Comparison of ENCODE assay signal across 9 mouse cellular contexts in genomic region chr15:102670281-102670680, GRCm38 (mm10). TPM values are rescaled to one million over a fixed set of nuclear protein-coding genes. Genes with fewer than 3 reads are reported as not detected.
DNase-seq lines count a peak whose midpoint lies in the region; ATAC-seq and TF ChIP-seq lines count a peak whose summit lies in the region.
"Had no signal": no experiment of that assay in that cellular context is flagged by ENCODE, and none has a peak within 500 bp of the region (broad histone marks: within the 10 kb centered on the region; RNA-seq: fewer than 3 reads in every experiment).

No protein-coding gene starts in this region.

- no peak for TF ChIP-seq EP300 in CH12.LX (IDR thresholded peaks at IDR 0.05; ENCODE audit: low read length)

- dilution Hi-C loops in CH12.LX (cut with MboI; ENCODE audit: extremely low pct_ligation_motif_present, extremely low pct_unique_long_range_greater_than_20kb, low sequenced_read_pairs) = no loop called here

- TF ChIP-seq RAD21 in CH12.LX (IDR thresholded peaks at IDR 0.05; ENCODE audit: low read depth, low read length) = no peak

- H3K4me1 ChIP-seq in erythroblast, embryonic 14.5 days (ENCODE audit: control insufficient read depth) = peaks cover 46% of the 10 kb centered on the region
- H3K4me1 ChIP-seq in CH12.LX (ENCODE audit: control insufficient read depth in 1 of 2, insufficient read depth in 2 of 2) = peaks cover 8 to 50% of the 10 kb centered on the region in 2 experiments
- H3K4me1 ChIP-seq in embryonic facial prominence, embryonic 12.5 days = peaks cover 22% of the 10 kb centered on the region
- peaks cover 12% of the 10 kb centered on the region; the same call in 1 of the 2 replicates for H3K4me1 ChIP-seq in intestine, embryonic 15.5 days (replicated peaks)
- peaks cover 34% of the 10 kb centered on the region for H3K4me1 ChIP-seq in midbrain, embryonic 12.5 days

- peak overlapping the region; percentile 99 for H3K9ac ChIP-seq in CH12.LX (ENCODE audit: insufficient read depth, low read depth)
- peak overlapping the region; percentile 81 for H3K9ac ChIP-seq in embryonic facial prominence, embryonic 12.5 days
- peak overlapping the region; percentile 97 for H3K9ac ChIP-seq in intestine, embryonic 15.5 days
- H3K9ac ChIP-seq in midbrain, embryonic 12.5 days (replicated peaks) = peak overlapping the region; percentile 98

- peak overlapping the region; percentile 84 for H3K4me2 ChIP-seq in CH12.LX (ENCODE audit: insufficient read depth, low read depth, poor library complexity, severe bottlenecking)
- peak overlapping the region; percentile 76 for H3K4me2 ChIP-seq in embryonic facial prominence, embryonic 12.5 days (replicated peaks)
- peak overlapping the region; percentile 53 for H3K4me2 ChIP-seq in intestine, embryonic 15.5 days (replicated peaks)
- H3K4me2 ChIP-seq in midbrain, embryonic 12.5 days (replicated peaks) = peak overlapping the region; percentile 75

- no peak for TF ChIP-seq CTCF in CH12.LX (conservative IDR thresholded peaks at IDR 0.05 in 1 of 2, IDR thresholded peaks at IDR 0.05 in 1 of 2; ENCODE audit: low read depth in 2 of 2, low read length in 2 of 2)

- peak overlapping the region; percentile 73 for H3K4me3 ChIP-seq in erythroblast, embryonic 14.5 days (replicated peaks)
- peak overlapping the region; percentile 73 to 98 (median 81) for H3K4me3 ChIP-seq in CH12.LX (replicated peaks in 1 of 3; ENCODE audit: low read depth in 2 of 3, low read length in 2 of 3, poor library complexity in 1 of 3)
- peak overlapping the region; percentile 60 for H3K4me3 ChIP-seq in embryonic facial prominence, embryonic 12.5 days
- peak overlapping the region; percentile 82 for H3K4me3 ChIP-seq in intestine, embryonic 15.5 days (replicated peaks)
- H3K4me3 ChIP-seq in midbrain, embryonic 12.5 days = peak overlapping the region; percentile 79

- in situ Hi-C loops in CH12.LX (cut with MboI; ENCODE audit: low pct_ligation_motif_present, low pct_unique_long_range_greater_than_20kb, low sequenced_read_pairs) = no loop called here

- WGBS in embryonic facial prominence, embryonic 12.5 days = 12% methylated on average over 6 of the region's 6 CpGs
- 7% methylated on average over 6 of the region's 6 CpGs for WGBS in intestine, embryonic 15.5 days
- WGBS in midbrain, embryonic 12.5 days = 16% methylated on average over 6 of the region's 6 CpGs

- peak overlapping the region; percentile 84; the same call in 1 of the 2 replicates for H3K27ac ChIP-seq in CH12.LX (ENCODE audit: insufficient read depth, low read depth)
- peak overlapping the region; percentile 100 for H3K27ac ChIP-seq in embryonic facial prominence, embryonic 12.5 days
- H3K27ac ChIP-seq in intestine, embryonic 15.5 days = peak overlapping the region; percentile 95
- peak overlapping the region; percentile 98 for H3K27ac ChIP-seq in midbrain, embryonic 12.5 days (replicated peaks)

- ATAC-seq in erythroblast, adult 5-6 weeks (replicated peaks; ENCODE audit: low FRiP score, poor library complexity, severe bottlenecking) = no peak
- ATAC-seq in embryonic facial prominence, embryonic 12.5 days (ENCODE audit: insufficient number of reproducible peaks, insufficient read depth, low FRiP score, low TSS enrichment) = no peak
- ATAC-seq in intestine, embryonic 15.5 days = no peak
- ATAC-seq in midbrain, embryonic 12.5 days (ENCODE audit: low FRiP score, low read depth) = no peak
- no peak for ATAC-seq in frontal cortex, adult (ENCODE audit: low TSS enrichment)

- H3K36me3 ChIP-seq in erythroblast, embryonic 14.5 days (ENCODE audit: control insufficient read depth) = peaks cover 42% of the 10 kb centered on the region
- peaks cover 29 to 43% of the 10 kb centered on the region in 2 experiments for H3K36me3 ChIP-seq in CH12.LX (replicated peaks in 1 of 2; ENCODE audit: control insufficient read depth in 1 of 2, insufficient read depth in 1 of 2, low read length in 1 of 2)
- peaks cover 24% of the 10 kb centered on the region for H3K36me3 ChIP-seq in embryonic facial prominence, embryonic 12.5 days
- H3K36me3 ChIP-seq in intestine, embryonic 15.5 days = peaks cover 7% of the 10 kb centered on the region; the same call in 1 of the 2 replicates
- peaks cover 33% of the 10 kb centered on the region for H3K36me3 ChIP-seq in midbrain, embryonic 12.5 days

- TF ChIP-seq POLR2A in CH12.LX (IDR thresholded peaks at IDR 0.05; ENCODE audit: low read depth, low read length) = no peak

- H3K9me3 ChIP-seq in erythroblast, embryonic 14.5 days (ENCODE audit: control insufficient read depth, low read length) = no peaks in the 10 kb centered on the region
- H3K9me3 ChIP-seq in CH12.LX (replicated peaks; ENCODE audit: low read length) = peaks cover 5% of the 10 kb centered on the region
- H3K9me3 ChIP-seq in embryonic facial prominence, embryonic 12.5 days = no peaks in the 10 kb centered on the region
- H3K9me3 ChIP-seq in intestine, embryonic 15.5 days = no peaks in the 10 kb centered on the region
- H3K9me3 ChIP-seq in midbrain, embryonic 12.5 days = no peaks in the 10 kb centered on the region

- peaks cover 46% of the 10 kb centered on the region for H3K27me3 ChIP-seq in erythroblast, embryonic 14.5 days (ENCODE audit: control insufficient read depth)
- H3K27me3 ChIP-seq in CH12.LX (replicated peaks) = no peaks in the 10 kb centered on the region
- no peaks in the 10 kb centered on the region for H3K27me3 ChIP-seq in embryonic facial prominence, embryonic 12.5 days
- no peaks in the 10 kb centered on the region for H3K27me3 ChIP-seq in intestine, embryonic 15.5 days (replicated peaks)
- H3K27me3 ChIP-seq in midbrain, embryonic 12.5 days = no peaks in the 10 kb centered on the region

- DNase-seq in CH12.LX (ENCODE audit: extremely low read depth) = peak; percentile 52
- DNase-seq in adrenal gland, adult 2 months = no peak

- H3K79me2 ChIP-seq in CH12.LX (replicated peaks; ENCODE audit: control insufficient read depth, extremely low read depth, insufficient read depth, poor library complexity, severe bottlenecking) = peaks cover 26% of the 10 kb centered on the region

TF ChIP-seq in CH12.LX, 34 proteins besides CTCF, POLR2A, EP300 and RAD21 (continues in another document):
- no peak for TF ChIP-seq GABPA (IDR thresholded peaks at IDR 0.05; ENCODE audit: insufficient replicate concordance, low read depth, low read length)
- no peak for TF ChIP-seq IRF4 (IDR thresholded peaks at IDR 0.05; ENCODE audit: low read depth, low read length)

RNA-seq across cellular contexts. Expression of gene Atp5g2, which starts 1.9 kb away (rescaled TPM):
- 1.2 and 2.9 TPM in 2 replicates for polyA plus RNA-seq in erythroblast, embryonic 14.5 days (2012)
- total RNA-seq in erythroblast, adult 5-6 weeks (2015; ENCODE audit: low replicate concordance) = 22.6 and 29.2 TPM in 2 replicates
- 9.0 and 15.5 TPM in 2 replicates for total RNA-seq in erythroblast, adult 5-6 weeks (2017; ENCODE audit: low replicate concordance)
- total RNA-seq in CH12.LX (2012; rRNA removed) = 571 and 589 TPM in 2 replicates
- total RNA-seq in CH12.LX (2014; rRNA removed) = 281 and 297 TPM in 2 replicates
- polyA plus RNA-seq in CH12.LX (2012; ENCODE audit: insufficient read length, low read depth) = 33.9 and 35.0 TPM in 2 replicates
- 61.0 and 68.1 TPM in 2 replicates for polyA plus RNA-seq in embryonic facial prominence, embryonic 12.5 days (2016; fragmentation: Nextera tagmentation; extraction: Ambion mirVana)
- 68.2 and 73.2 TPM in 2 replicates for polyA plus RNA-seq in intestine, embryonic 15.5 days (2015; fragmentation: Nextera tagmentation; extraction: Ambion mirVana)
- 55.9 and 67.0 TPM in 2 replicates for polyA plus RNA-seq in midbrain, embryonic 12.5 days (2016; fragmentation: Nextera tagmentation; extraction: Ambion mirVana)
- total RNA-seq in adrenal gland, adult 2 months (2021) = 10 to 100 TPM; 19.5 to 24.2 TPM
- polyA plus RNA-seq in adrenal gland, adult 2 months (2012; rRNA removed) = 415 and 492 TPM in 2 replicates

RNA-seq across cellular contexts. Expression of gene Atf7, which starts 45.0 kb away (rescaled TPM):
- 0.72 and 1.1 TPM in 2 replicates for polyA plus RNA-seq in erythroblast, embryonic 14.5 days (2012)
- 43.9 and 44.4 TPM in 2 replicates for total RNA-seq in erythroblast, adult 5-6 weeks (2015; ENCODE audit: low replicate concordance)
- total RNA-seq in erythroblast, adult 5-6 weeks (2017; ENCODE audit: low replicate concordance) = 19.9 and 21.7 TPM in 2 replicates
- total RNA-seq in CH12.LX (2012; rRNA removed) (8.2 and 8.6 TPM in 2 replicates), CH12.LX (2014; rRNA removed) (4.3 and 6.7 TPM in 2 replicates)
- polyA plus RNA-seq in CH12.LX (2012; ENCODE audit: insufficient read length, low read depth) = 30.7 and 31.9 TPM in 2 replicates
- 33.7 and 34.2 TPM in 2 replicates for polyA plus RNA-seq in embryonic facial prominence, embryonic 12.5 days (2016; fragmentation: Nextera tagmentation; extraction: Ambion mirVana)
- polyA plus RNA-seq in intestine, embryonic 15.5 days (2015; fragmentation: Nextera tagmentation; extraction: Ambion mirVana) = 25.9 and 31.8 TPM in 2 replicates
- 17.0 and 20.1 TPM in 2 replicates for polyA plus RNA-seq in midbrain, embryonic 12.5 days (2016; fragmentation: Nextera tagmentation; extraction: Ambion mirVana)
- total RNA-seq in adrenal gland, adult 2 months (2021) = 10 to 100 TPM; 58.5 to 74.4 TPM
- 44.0 and 64.5 TPM in 2 replicates for polyA plus RNA-seq in adrenal gland, adult 2 months (2012; rRNA removed)

RNA-seq across cellular contexts. Expression of gene Gm28047, which starts 45.4 kb away (rescaled TPM):
- polyA plus RNA-seq in erythroblast, embryonic 14.5 days (2012) = 0.09 TPM in 1 of 2 replicates, not detected in the other
- not detected in 2 replicates for total RNA-seq in erythroblast, adult 5-6 weeks (2015; ENCODE audit: low replicate concordance)
- not detected in 2 replicates for total RNA-seq in erythroblast, adult 5-6 weeks (2017; ENCODE audit: low replicate concordance)
- not detected in 2 replicates for total RNA-seq in CH12.LX (2012; rRNA removed)
- not detected in 2 replicates for total RNA-seq in CH12.LX (2014; rRNA removed)
- not detected in 2 replicates for polyA plus RNA-seq in CH12.LX (2012; ENCODE audit: insufficient read length, low read depth)
- polyA plus RNA-seq in embryonic facial prominence, embryonic 12.5 days (2016; fragmentation: Nextera tagmentation; extraction: Ambion mirVana) = not detected in 2 replicates
- 0.57 TPM in 1 of 2 replicates, not detected in the other for polyA plus RNA-seq in intestine, embryonic 15.5 days (2015; fragmentation: Nextera tagmentation; extraction: Ambion mirVana)
- 0.18 TPM in 1 of 2 replicates, not detected in the other for polyA plus RNA-seq in midbrain, embryonic 12.5 days (2016; fragmentation: Nextera tagmentation; extraction: Ambion mirVana)
- total RNA-seq in adrenal gland, adult 2 months (2021) = 1 to 10 TPM; 1.5 to 3.4 TPM
- 0.10 TPM in 1 of 2 replicates, not detected in the other for polyA plus RNA-seq in adrenal gland, adult 2 months (2012; rRNA removed)
- polyA plus RNA-seq: brain, embryonic 14.5 days had no signal

RNA-seq across cellular contexts. Expression of gene Calcoco1, which starts 51.7 kb away (rescaled TPM):
- polyA plus RNA-seq in erythroblast, embryonic 14.5 days (2012) = 9.1 and 9.5 TPM in 2 replicates
- total RNA-seq in erythroblast, adult 5-6 weeks (2015; ENCODE audit: low replicate concordance) = 122 and 194 TPM in 2 replicates
- total RNA-seq in erythroblast, adult 5-6 weeks (2017; ENCODE audit: low replicate concordance) = 216 and 452 TPM in 2 replicates
- total RNA-seq in CH12.LX (2012; rRNA removed) = 2.7 and 8.5 TPM in 2 replicates
- 3.6 and 4.5 TPM in 2 replicates for total RNA-seq in CH12.LX (2014; rRNA removed)
- polyA plus RNA-seq in CH12.LX (2012; ENCODE audit: insufficient read length, low read depth) = 7.6 and 9.7 TPM in 2 replicates
- polyA plus RNA-seq in embryonic facial prominence, embryonic 12.5 days (2016; fragmentation: Nextera tagmentation; extraction: Ambion mirVana) = 46.4 and 50.2 TPM in 2 replicates
- polyA plus RNA-seq in intestine, embryonic 15.5 days (2015; fragmentation: Nextera tagmentation; extraction: Ambion mirVana) = 27.7 and 28.5 TPM in 2 replicates
- 41.4 and 42.4 TPM in 2 replicates for polyA plus RNA-seq in midbrain, embryonic 12.5 days (2016; fragmentation: Nextera tagmentation; extraction: Ambion mirVana)
- total RNA-seq in adrenal gland, adult 2 months (2021) = 100 to 1,000 TPM in 1 of 2 experiments, 10 to 100 TPM in 1; 93.4 to 136 TPM
- polyA plus RNA-seq in adrenal gland, adult 2 months (2012; rRNA removed) = 75.4 and 89.3 TPM in 2 replicates
